Mouse (Mus musculus) forebrain, embryonic 11.5 days (tissue): ENCODE data around the gene Arl11. TPM values are rescaled to one million over a fixed set of nuclear protein-coding genes. Genes with fewer than 3 reads are reported as not detected.
"Not testable (repeated sequence)": the region's sequence is repeated elsewhere in the genome, so short reads cannot be mapped to it uniquely, and the experiment has no call there.

Experiments used
- ATAC-seq: fragments of 200-750 bp; cut with Nextera tagmentation; replicated peaks from 2 replicates; pipeline ENCODE4 v1.8.0; 2017; ENCODE audit warnings: moderate TSS enrichment; ENCODE audit not compliant: low FRiP score
- DNase-seq: peaks from one replicate; pipeline ENCODE4 v3.0.0-alpha.2; 2017; ENCODE audit warnings: low spot score
- H3K27ac ChIP-seq: fragments of 300-500 bp; sonication (generic); 2 replicates; pipeline ENCODE4 v1.5.1; 2014; ENCODE audit warnings: low read depth, low read length
- H3K27me3 ChIP-seq: fragments of 300-500 bp; sonication (generic); 2 replicates; pipeline ENCODE4 v1.6.1; 2014; ENCODE audit warnings: mild to moderate bottlenecking, low read length, mixed read lengths; ENCODE audit not compliant: control insufficient read depth, insufficient read depth
- H3K36me3 ChIP-seq: fragments of 300-500 bp; sonication (generic); 2 replicates; pipeline ENCODE4 v1.6.1; 2014; ENCODE audit warnings: mild to moderate bottlenecking, low read length, moderate library complexity, mixed read lengths; ENCODE audit not compliant: control insufficient read depth, insufficient read depth
- H3K4me1 ChIP-seq: fragments of 300-500 bp; sonication (generic); replicated peaks from 2 replicates; pipeline ENCODE4 v1.6.1; 2014; ENCODE audit warnings: low read length, mixed read lengths; ENCODE audit not compliant: control insufficient read depth, insufficient read depth
- H3K4me2 ChIP-seq: fragments of 300-500 bp; sonication (generic); 2 replicates; pipeline ENCODE4 v1.6.1; 2014; ENCODE audit warnings: low read depth, mild to moderate bottlenecking, low read length, moderate library complexity, mixed read lengths; ENCODE audit not compliant: severe bottlenecking
- H3K4me3 ChIP-seq: fragments of 300-500 bp; sonication (generic); 2 replicates; pipeline ENCODE4 v1.5.1; 2014; ENCODE audit warnings: low read depth, low read length
- H3K9ac ChIP-seq: fragments of 300-500 bp; sonication (generic); 2 replicates; pipeline ENCODE4 v1.6.1; 2014; ENCODE audit warnings: low read length
- H3K9me3 ChIP-seq: fragments of 300-500 bp; sonication (generic); 2 replicates; pipeline ENCODE4 v1.6.1; 2016; ENCODE audit warnings: low read length, mixed read lengths; ENCODE audit not compliant: control insufficient read depth
- WGBS: fragments of 180-500 bp; shearing (Covaris S2); extraction: QIAGEN DNeasy Blood & Tissue Kit; methylation state at CpG from one replicate; pipeline ENCODE4 v1.1.7; 2014; 5-methylcytosine and 5-hydroxymethylcytosine counted together
- polyA plus RNA-seq: library from polyadenylated mRNA; unstranded; fragments of >200 nt; fragmentation: Nextera tagmentation; extraction: Ambion mirVana; gene quantifications from 2 replicates; pipeline ENCODE4 v1.2.1, GENCODE M21; 2014

Arl11 gene
- polyA plus RNA-seq, 1 experiment from 2014 or later = 0.29 TPM

GRCm38 (mm10) chr14:61321200-61321599, 11.6 kb downstream of the Arl11 start:
- ATAC-seq (no peak), DNase-seq (no peak)
- H3K4me3 ChIP-seq = no peak overlapping the region
- H3K4me1 ChIP-seq = no peaks in the 10 kb centered on the region
- no peaks in the 10 kb centered on the region for H3K36me3 ChIP-seq
- H3K4me2 ChIP-seq = no peak overlapping the region
- WGBS = 88% methylated on average over 4 of the region's 4 CpGs
- no peak overlapping the region for H3K9ac ChIP-seq
- H3K27ac ChIP-seq = no peak overlapping the region
- H3K9me3 ChIP-seq = no peaks in the 10 kb centered on the region; the same call in 1 of the 2 replicates
- H3K27me3 ChIP-seq = no peaks in the 10 kb centered on the region

GRCm38 (mm10) chr14:61322740-61323139, 13.2 kb downstream of the Arl11 start:
- H3K36me3 ChIP-seq = no peaks in the 10 kb centered on the region
- H3K4me3 ChIP-seq = no peak overlapping the region
- no peaks in the 10 kb centered on the region for H3K4me1 ChIP-seq
- 95% methylated on average over 1 of the region's 1 CpGs for WGBS
- H3K4me2 ChIP-seq = no peak overlapping the region
- ATAC-seq (no peak), DNase-seq (no peak)
- no peaks in the 10 kb centered on the region; the same call in 1 of the 2 replicates for H3K9me3 ChIP-seq
- H3K9ac ChIP-seq = no peak overlapping the region
- H3K27me3 ChIP-seq = no peaks in the 10 kb centered on the region
- H3K27ac ChIP-seq = no peak overlapping the region

- ATAC-seq, H3K9me3 ChIP-seq, H3K27ac ChIP-seq, H3K4me2 ChIP-seq, H3K4me3 ChIP-seq, H3K36me3 ChIP-seq, H3K27me3 ChIP-seq, DNase-seq, H3K4me1 ChIP-seq, H3K9ac ChIP-seq: not testable (repeated sequence)
- WGBS = 18% methylated on average over 6 of the region's 6 CpGs
Measured at GRCm38 (mm10) chr14:61327007-61327406, 17.5 kb downstream of the Arl11 start.

GRCm38 (mm10) chr14:61327618-61328450, 18.3 kb downstream of the Arl11 start:
- Histone ChIP-seq H3K4me1 (no peaks in the 10 kb centered on the region), H3K4me3 (peak overlapping the region; percentile 6; the same call in 1 of the 2 replicates), H3K36me3 (no peaks in the 10 kb centered on the region), H3K9me3 (no peaks in the 10 kb centered on the region; the same call in 1 of the 2 replicates), H3K27ac (no peak overlapping the region), H3K27me3 (no peaks in the 10 kb centered on the region), H3K4me2 (peak overlapping the region; percentile 35), H3K9ac (peak overlapping the region; percentile 27)
- ATAC-seq (peak; percentile 63), DNase-seq (peak; percentile 80)
- WGBS = 34% methylated on average over 19 of the region's 19 CpGs

- Histone ChIP-seq H3K9ac (no peak overlapping the region), H3K4me2 (no peak overlapping the region), H3K27me3 (no peaks in the 10 kb centered on the region), H3K9me3 (no peaks in the 10 kb centered on the region), H3K4me1 (no peaks in the 10 kb centered on the region), H3K4me3 (no peak overlapping the region), H3K36me3 (no peaks in the 10 kb centered on the region), H3K27ac (no peak overlapping the region)
- WGBS = 79% methylated on average over 11 of the region's 11 CpGs
- ATAC-seq (no peak), DNase-seq (no peak)
Measured at GRCm38 (mm10) chr14:61330591-61330990, 21.0 kb downstream of the Arl11 start.

GRCm38 (mm10) chr14:61330996-61331561, 21.5 kb downstream of the Arl11 start:
- Histone ChIP-seq H3K9me3 (no peaks in the 10 kb centered on the region), H3K4me2 (no peak overlapping the region), H3K36me3 (no peaks in the 10 kb centered on the region), H3K27me3 (no peaks in the 10 kb centered on the region), H3K4me1 (no peaks in the 10 kb centered on the region), H3K9ac (no peak overlapping the region), H3K27ac (no peak overlapping the region), H3K4me3 (no peak overlapping the region)
- peak; percentile 79 for ATAC-seq
- DNase-seq = peak; percentile 86
- WGBS = 31% methylated on average over 13 of the region's 13 CpGs

- Histone ChIP-seq H3K9me3 (no peaks in the 10 kb centered on the region), H3K4me3 (no peak overlapping the region), H3K4me2 (no peak overlapping the region), H3K27me3 (no peaks in the 10 kb centered on the region), H3K9ac (no peak overlapping the region), H3K36me3 (no peaks in the 10 kb centered on the region), H3K27ac (no peak overlapping the region), H3K4me1 (no peaks in the 10 kb centered on the region)
- 90% methylated on average over 4 of the region's 4 CpGs for WGBS
- ATAC-seq = no peak
- DNase-seq = no peak
Measured at GRCm38 (mm10) chr14:61339381-61339780, 29.8 kb downstream of the Arl11 start.

GRCm38 (mm10) chr14:61344590-61344989, 35.0 kb downstream of the Arl11 start:
- H3K4me2 ChIP-seq = no peak overlapping the region
- DNase-seq = no peak
- no peaks in the 10 kb centered on the region for H3K4me1 ChIP-seq
- no peak overlapping the region for H3K9ac ChIP-seq
- H3K36me3 ChIP-seq = no peaks in the 10 kb centered on the region
- H3K4me3 ChIP-seq = no peak overlapping the region
- H3K27me3 ChIP-seq = no peaks in the 10 kb centered on the region
- 72% methylated on average over 5 of the region's 5 CpGs for WGBS
- H3K27ac ChIP-seq = no peak overlapping the region
- ATAC-seq = no peak
- no peaks in the 10 kb centered on the region for H3K9me3 ChIP-seq
